Mouse (Mus musculus) T-cell, adult 2 months (primary cell): ENCODE measurements around the gene Npsr1.

Experiments used
- DNase-seq: peaks from one replicate; pipeline ENCODE4 v3.0.0; 2022; ENCODE audit warnings: low spot score

Gene Npsr1

GRCm38 (mm10) chr9:24097696-24098095, at the start of gene Npsr1:
Npsr1 (plus strand) TSS chr9:24097996.
- DNase-seq = no peak

- no peak for DNase-seq
These were observed 46.3 kb upstream of the Npsr1 start for GRCm38 (mm10) chr9:24051538-24051937.

GRCm38 (mm10) chr9:24063251-24063650, 34.5 kb upstream of the Npsr1 start:
- no peak for DNase-seq

GRCm38 (mm10) chr9:24071664-24072063, 26.1 kb upstream of the Npsr1 start:
- no peak for DNase-seq

- no peak for DNase-seq
These were observed 20.2 kb upstream of the Npsr1 start for GRCm38 (mm10) chr9:24077596-24077995.

GRCm38 (mm10) chr9:24091875-24092274, 5.9 kb upstream of the Npsr1 start:
- DNase-seq = no peak

GRCm38 (mm10) chr9:24098526-24098925, 730 bp downstream of the Npsr1 start:
- no peak for DNase-seq

- no peak for DNase-seq
These were observed 1.8 kb downstream of the Npsr1 start for GRCm38 (mm10) chr9:24099631-24100030.

GRCm38 (mm10) chr9:24119423-24119822, 21.6 kb downstream of the Npsr1 start:
- peak; percentile 5 for DNase-seq

GRCm38 (mm10) chr9:24133142-24133541, 35.3 kb downstream of the Npsr1 start:
- no peak for DNase-seq

GRCm38 (mm10) chr9:24136354-24136753, 38.6 kb downstream of the Npsr1 start:
- no peak for DNase-seq

- DNase-seq = no peak
These were observed 46.5 kb downstream of the Npsr1 start for GRCm38 (mm10) chr9:24144341-24144740.

GRCm38 (mm10) chr9:24157208-24157607, 59.4 kb downstream of the Npsr1 start:
- no peak for DNase-seq

- DNase-seq = no peak
These were observed 62.6 kb downstream of the Npsr1 start for GRCm38 (mm10) chr9:24160409-24160808.

- DNase-seq = no peak
These were observed 70.7 kb downstream of the Npsr1 start for GRCm38 (mm10) chr9:24168501-24168900.

GRCm38 (mm10) chr9:24170728-24171127, 72.9 kb downstream of the Npsr1 start:
- DNase-seq = no peak

GRCm38 (mm10) chr9:24178744-24179143, 80.9 kb downstream of the Npsr1 start:
- DNase-seq = no peak

GRCm38 (mm10) chr9:24180926-24181325, 83.1 kb downstream of the Npsr1 start:
- DNase-seq = no peak

GRCm38 (mm10) chr9:24186289-24186688, 88.5 kb downstream of the Npsr1 start:
- no peak for DNase-seq

- DNase-seq = no peak
These were observed 91.9 kb downstream of the Npsr1 start for GRCm38 (mm10) chr9:24189511-24190260.

- no peak for DNase-seq
These were observed 92.4 kb downstream of the Npsr1 start for GRCm38 (mm10) chr9:24190261-24190588.

- DNase-seq = no peak
These were observed 100.5 kb downstream of the Npsr1 start for GRCm38 (mm10) chr9:24198254-24198653.

GRCm38 (mm10) chr9:24211636-24212035, 113.8 kb downstream of the Npsr1 start:
- DNase-seq = no peak

- DNase-seq = no peak
These were observed 119.9 kb downstream of the Npsr1 start for GRCm38 (mm10) chr9:24217721-24218120.
